Mouse (Mus musculus) heart, postnatal 25 days (tissue): ENCODE results near the gene Gpr146. TPM values are rescaled to one million over a fixed set of nuclear protein-coding genes. Genes with fewer than 3 reads are reported as not detected.
"Not testable (repeated sequence)": the region's sequence is repeated elsewhere in the genome, so short reads cannot be mapped to it uniquely, and the experiment has no call there.

ENCODE experiments used
- DNase-seq: peaks from one replicate; pipeline ENCODE4 v3.0.0; 2022; ENCODE audit warnings: low spot score
- intact Hi-C: fragments of 180-260 bp; cut with DNase I; formaldehyde crosslinking; loops from one replicate; pipeline ENCODE4 v1.15.1; 2025
- total RNA-seq, 2 experiments: library from RNA; stranded (reverse); gene quantifications; 2 replicates each; pipeline ENCODE4 v1.2.3; 2021

Gene Gpr146
- total RNA-seq, 2 experiments from 2014 or later: 35.3 to 58.5 TPM

DNA sequence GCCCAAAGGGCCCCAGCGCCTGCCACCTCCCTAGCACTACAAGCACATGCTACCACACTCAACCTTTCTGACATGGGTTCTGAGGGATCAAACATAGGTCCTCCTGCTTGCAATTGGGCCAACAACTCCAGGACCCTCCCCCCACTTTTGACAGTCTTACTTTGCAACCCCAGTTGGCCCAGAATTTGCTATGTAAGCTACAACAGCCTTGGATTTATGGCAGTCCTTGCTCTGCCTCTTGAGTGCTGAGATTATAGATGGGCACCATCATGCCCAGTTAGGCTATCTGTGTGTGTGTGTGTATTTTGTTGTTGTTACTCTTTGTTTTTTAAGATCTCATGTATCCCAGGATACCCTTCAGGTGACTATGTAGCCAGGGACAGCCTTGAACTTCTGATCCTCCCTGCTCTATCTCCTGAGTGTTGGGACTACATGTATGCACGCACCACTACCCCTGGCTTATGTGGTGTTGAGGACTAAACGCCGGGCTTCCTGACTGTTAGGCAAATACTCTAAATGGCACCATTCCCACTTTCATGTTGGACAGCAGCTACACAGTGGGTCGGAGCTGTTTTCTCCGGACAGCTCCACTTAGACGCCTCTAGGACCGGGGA, 2.4 kb downstream of the Gpr146 start:
- DNase-seq: no peak
- intact Hi-C loops: no loop called here

DNA sequence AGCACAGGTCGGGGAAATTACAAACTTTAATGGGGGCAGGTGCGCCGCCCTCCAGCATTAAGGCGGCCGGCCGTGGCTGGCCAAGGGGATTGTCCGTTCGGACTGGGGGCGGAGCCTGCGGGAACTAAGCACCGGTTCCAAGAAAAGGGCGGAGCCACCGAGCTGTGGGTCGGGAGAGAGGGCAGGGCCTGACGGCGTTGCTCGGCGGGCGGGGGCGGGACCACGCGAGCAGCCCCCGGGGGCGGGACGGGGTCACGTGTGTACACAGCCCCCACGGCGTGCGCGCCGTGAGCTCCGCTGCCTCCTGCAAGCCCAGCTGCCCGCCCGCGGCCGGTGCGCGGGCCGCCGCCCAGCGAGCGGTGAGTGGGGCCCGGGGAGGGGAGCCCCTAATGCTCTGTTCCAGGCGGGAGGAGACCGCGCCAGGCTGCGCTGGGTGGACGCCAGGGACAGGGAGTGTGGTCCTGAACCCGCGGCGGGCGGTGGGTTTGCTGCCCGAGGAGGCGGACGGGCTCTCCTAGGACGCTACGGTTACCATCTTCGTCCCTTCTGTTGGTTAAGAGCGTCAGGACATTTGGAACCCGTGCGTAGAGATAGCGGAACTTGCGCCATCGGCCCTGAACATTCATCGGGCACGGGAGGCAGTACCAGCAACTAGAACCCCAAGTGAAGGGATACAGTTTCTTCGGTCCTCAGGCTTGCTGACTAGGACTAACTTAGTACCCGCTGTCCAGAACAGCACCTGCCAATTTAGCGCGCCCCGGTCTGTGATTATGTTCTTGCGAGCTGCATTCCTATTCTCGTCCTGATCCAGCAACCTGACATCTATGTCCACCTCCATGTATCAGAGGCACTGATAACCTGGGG, 3.1 kb downstream of the Gpr146 start:
- intact Hi-C loops: no loop called here
- DNase-seq: peak; percentile 95

GRCm38 (mm10) chr5:139381586-139382513, 4.4 kb downstream of the Gpr146 start:
- DNase-seq: no peak
- intact Hi-C loops: no loop called here

GRCm38 (mm10) chr5:139382760-139383159, 5.3 kb downstream of the Gpr146 start:
- intact Hi-C loops: no loop called here
- peak; percentile 70 for DNase-seq

- intact Hi-C loops: no loop called here
Observed at GRCm38 (mm10) chr5:139383234-139383633, 5.7 kb downstream of the Gpr146 start.

GRCm38 (mm10) chr5:139384531-139384930, 7.0 kb downstream of the Gpr146 start:
- no peak for DNase-seq
- intact Hi-C loops: no loop called here

More at GRCm38 (mm10) chr5:139383234-139383633, 5.7 kb downstream of the Gpr146 start:
- DNase-seq: no peak

- no peak for DNase-seq
- intact Hi-C loops: no loop called here
Observed at GRCm38 (mm10) chr5:139386047-139386446, 8.6 kb downstream of the Gpr146 start.

DNA sequence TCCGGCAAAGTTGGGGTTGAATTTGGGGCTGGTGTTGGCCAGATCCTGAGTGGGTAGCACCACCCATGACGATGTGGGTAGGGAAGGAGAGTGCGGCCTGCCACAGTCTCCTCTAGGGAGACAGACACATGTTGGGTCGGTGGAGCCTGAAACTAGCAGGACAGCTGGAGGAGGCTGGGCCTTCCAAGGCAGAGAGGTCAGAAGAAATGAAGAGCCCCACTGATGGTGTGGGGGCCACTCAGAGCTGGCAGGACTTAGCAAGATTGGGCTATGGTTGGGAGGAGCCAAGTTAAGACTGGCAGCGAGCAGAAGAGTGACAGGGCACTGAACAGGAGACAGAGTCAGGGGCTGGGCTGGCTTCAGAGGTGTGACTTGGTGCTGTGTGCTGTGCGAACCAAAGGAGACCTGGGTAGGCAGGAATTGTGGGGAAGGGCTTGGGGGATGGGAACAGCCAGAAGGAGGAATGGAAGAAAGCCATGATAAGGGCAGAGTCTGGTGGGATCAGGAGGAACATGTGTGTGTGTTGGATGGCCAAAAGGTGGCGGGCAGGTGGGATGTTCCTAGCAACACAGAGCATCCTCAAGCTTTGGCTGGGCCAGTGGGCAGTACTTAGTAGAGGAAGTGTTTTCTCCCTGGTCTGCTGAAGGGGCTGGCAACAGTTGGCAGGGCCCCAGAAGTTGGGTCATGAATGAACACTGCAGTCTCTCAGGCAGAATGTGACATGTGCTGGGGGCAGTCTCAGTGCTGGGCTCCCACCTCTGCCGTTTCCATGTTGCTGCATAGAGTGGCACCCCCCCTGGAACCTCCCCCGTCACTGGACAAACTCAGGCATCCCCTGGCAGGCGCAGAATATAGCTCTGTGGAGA, 10.1 kb downstream of the Gpr146 start:
- no peak for DNase-seq
- intact Hi-C loops: no loop called here

- DNase-seq: no peak
- intact Hi-C loops: no loop called here
Observed at GRCm38 (mm10) chr5:139388195-139388570, 10.7 kb downstream of the Gpr146 start.

- intact Hi-C loops: no loop called here
- no peak for DNase-seq
Observed at GRCm38 (mm10) chr5:139388694-139389675, 11.5 kb downstream of the Gpr146 start.

DNA sequence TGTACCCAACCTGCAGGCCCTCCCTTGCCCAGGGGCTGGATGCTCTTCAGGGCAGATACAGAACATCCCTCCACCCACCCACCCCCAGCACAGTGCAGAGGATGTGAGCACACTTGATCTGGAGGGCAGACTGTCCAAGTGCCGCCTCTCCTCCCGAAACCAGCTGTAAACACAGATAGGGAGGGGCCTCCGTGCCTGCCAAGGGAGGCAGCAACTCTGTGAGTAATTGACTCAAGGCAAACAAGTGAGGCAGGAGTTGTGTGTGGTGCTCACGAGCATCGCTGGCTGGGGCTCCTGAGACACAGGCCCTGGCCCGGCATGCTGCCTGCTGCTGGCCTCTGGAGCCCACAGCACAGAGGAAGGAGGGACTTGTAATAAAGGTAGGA, 12.2 kb downstream of the Gpr146 start:
- DNase-seq: peak; percentile 75
- intact Hi-C loops: no loop called here

- DNase-seq, intact Hi-C loops: not testable (repeated sequence)
Observed at GRCm38 (mm10) chr5:139390324-139391119, 13.0 kb downstream of the Gpr146 start.

GRCm38 (mm10) chr5:139391309-139391990, 14.0 kb downstream of the Gpr146 start:
- intact Hi-C loops: no loop called here
- no peak for DNase-seq

DNA sequence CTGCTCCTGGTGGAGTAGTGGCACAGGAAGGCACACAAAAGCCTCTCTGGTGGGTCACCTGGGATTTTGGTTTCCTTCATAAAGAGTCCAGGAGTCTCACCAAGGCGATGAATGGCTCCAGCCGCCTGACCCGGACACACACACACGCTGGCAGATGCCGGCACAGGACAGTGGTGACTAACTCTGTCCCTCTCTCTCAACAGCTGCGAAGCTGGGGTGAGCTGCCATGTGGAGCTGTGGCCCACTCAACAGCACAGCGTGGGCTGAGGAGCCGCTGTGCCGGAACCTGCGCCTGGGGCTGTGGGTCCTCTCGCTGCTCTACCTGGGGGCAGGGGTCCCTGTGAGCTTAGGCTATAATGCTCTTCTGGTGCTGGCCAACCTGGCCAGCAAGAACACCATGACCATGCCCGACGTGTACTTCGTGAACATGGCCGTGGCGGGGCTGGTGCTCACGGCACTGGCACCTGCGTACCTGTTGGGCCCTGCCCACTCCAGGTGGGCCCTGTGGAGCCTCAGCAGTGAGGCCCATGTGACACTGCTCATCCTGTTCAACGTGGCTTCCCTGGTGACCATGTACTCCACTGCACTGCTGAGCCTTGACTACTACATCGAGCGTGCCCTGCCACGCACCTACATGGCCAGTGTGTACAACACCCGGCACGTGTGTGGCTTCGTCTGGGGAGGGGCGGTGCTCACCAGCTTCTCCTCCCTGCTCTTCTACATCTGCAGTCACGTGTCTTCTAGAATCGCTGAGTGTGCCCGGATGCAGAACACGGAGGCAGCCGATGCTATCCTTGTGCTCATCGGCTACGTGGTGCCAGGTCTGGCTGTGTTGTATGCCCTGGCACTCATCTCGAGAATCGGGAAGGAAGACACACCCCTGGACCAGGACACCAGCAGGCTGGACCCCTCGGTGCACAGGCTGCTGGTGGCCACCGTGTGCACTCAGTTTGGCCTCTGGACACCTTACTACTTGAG, 15.0 kb downstream of the Gpr146 start:
- intact Hi-C loops: no loop called here
- no peak for DNase-seq

DNA sequence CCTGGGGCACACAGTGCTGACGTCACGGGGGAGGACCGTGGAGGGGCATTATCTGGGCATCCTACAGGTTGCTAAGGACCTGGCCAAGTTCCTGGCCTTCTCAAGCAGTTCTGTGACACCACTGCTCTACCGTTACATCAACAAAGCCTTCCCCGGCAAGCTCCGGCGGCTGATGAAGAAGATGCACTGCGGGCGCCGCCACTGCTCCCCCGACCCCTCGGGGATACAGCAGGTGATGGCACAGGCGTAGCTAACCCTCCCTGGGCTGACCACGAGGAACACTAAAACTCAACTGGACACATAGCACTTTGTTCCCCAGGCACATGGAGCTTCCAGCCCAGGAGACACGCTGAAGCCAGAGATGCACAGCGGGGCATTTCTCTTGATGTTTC, 15.7 kb downstream of the Gpr146 start:
- no peak for DNase-seq
- intact Hi-C loops: no loop called here

- no peak for DNase-seq
Observed at GRCm38 (mm10) chr5:139394399-139394798, 16.9 kb downstream of the Gpr146 start.

More at GRCm38 (mm10) chr5:139394399-139394798, 16.9 kb downstream of the Gpr146 start:
- intact Hi-C loops: no loop called here
